Mouse (Mus musculus) intestine, embryonic 16.5 days (tissue): ENCODE measurements at regions not wholly inside any gene's neighbourhood (a gene's known extent, or its start where the extent isn't known, plus 50 kb on each side); places are given as distances from the start of the nearest gene placed in this dataset.

Source experiments
- ATAC-seq: fragments of 200-750 bp; cut with Nextera tagmentation; 2 replicates; pipeline ENCODE4 v1.8.0; 2017; ENCODE audit warnings: moderate TSS enrichment, moderate library complexity
- H3K27ac ChIP-seq: fragments of 300-500 bp; sonication (generic); 2 replicates; pipeline ENCODE4 v1.5.1; 2014; ENCODE audit warnings: mild to moderate bottlenecking, low read length
- H3K27me3 ChIP-seq: fragments of 300-500 bp; sonication (generic); replicated peaks from 2 replicates; pipeline ENCODE4 v1.6.1; 2014; ENCODE audit warnings: low read length, control low read depth, mixed read lengths; ENCODE audit not compliant: control insufficient read depth, insufficient read depth
- H3K36me3 ChIP-seq: fragments of 300-500 bp; sonication (generic); 2 replicates; pipeline ENCODE4 v1.6.1; 2014; ENCODE audit warnings: low read length, control low read depth; ENCODE audit not compliant: control insufficient read depth, insufficient read depth
- H3K4me1 ChIP-seq: fragments of 300-500 bp; sonication (generic); 2 replicates; pipeline ENCODE4 v1.6.1; 2014; ENCODE audit warnings: low read length, control low read depth, mixed read lengths; ENCODE audit not compliant: control insufficient read depth, insufficient read depth
- H3K4me2 ChIP-seq: fragments of 300-500 bp; sonication (generic); 2 replicates; pipeline ENCODE4 v1.6.1; 2014; ENCODE audit warnings: low read depth, low read length, control low read depth
- H3K4me3 ChIP-seq: fragments of 300-500 bp; sonication (generic); 2 replicates; pipeline ENCODE4 v1.5.1; 2014; ENCODE audit warnings: mild to moderate bottlenecking, low read length
- H3K9ac ChIP-seq: fragments of 300-500 bp; sonication (generic); 2 replicates; pipeline ENCODE4 v1.6.1; 2014; ENCODE audit warnings: low read depth, low read length
- H3K9me3 ChIP-seq: fragments of 300-500 bp; sonication (generic); 2 replicates; pipeline ENCODE4 v1.6.1; 2016; ENCODE audit warnings: low read length, control low read depth; ENCODE audit not compliant: control insufficient read depth
- WGBS: fragments of 180-500 bp; shearing (Covaris S2); extraction: QIAGEN DNeasy Blood & Tissue Kit; methylation state at CpG from one replicate; pipeline ENCODE4 v1.1.7; 2014; 5-methylcytosine and 5-hydroxymethylcytosine counted together

DNA sequence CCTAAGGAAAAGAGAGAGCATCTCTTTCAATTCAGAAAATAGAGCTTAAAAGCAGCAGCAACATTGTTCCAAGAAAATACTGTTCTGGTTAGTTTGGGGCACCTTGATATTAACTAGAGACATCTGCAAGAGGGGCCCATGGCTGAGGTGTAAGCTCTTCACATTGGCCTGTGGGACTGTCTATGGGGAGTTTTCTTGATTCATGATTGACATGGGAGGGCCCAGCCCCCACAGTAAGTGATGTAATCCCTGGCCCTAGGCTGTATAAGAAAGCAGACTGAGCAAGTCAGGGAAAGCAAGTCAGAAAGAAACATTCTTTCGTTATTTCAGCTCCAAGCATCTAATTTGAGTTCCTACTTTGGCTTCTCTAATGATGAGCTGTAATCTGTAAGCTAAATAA lies 113.1 kb upstream of the Dcbld2 start:
- WGBS, result 74% methylated on average over 1 of the region's 1 CpGs
- Histone ChIP-seq H3K36me3 (no peaks in the 10 kb centered on the region), H3K4me3 (no peak overlapping the region), H3K27ac (no peak overlapping the region), H3K9me3 (no peaks in the 10 kb centered on the region), H3K4me1 (no peaks in the 10 kb centered on the region), H3K27me3 (no peaks in the 10 kb centered on the region), H3K4me2 (no peak overlapping the region), H3K9ac (no peak overlapping the region)
- no peak for ATAC-seq

DNA sequence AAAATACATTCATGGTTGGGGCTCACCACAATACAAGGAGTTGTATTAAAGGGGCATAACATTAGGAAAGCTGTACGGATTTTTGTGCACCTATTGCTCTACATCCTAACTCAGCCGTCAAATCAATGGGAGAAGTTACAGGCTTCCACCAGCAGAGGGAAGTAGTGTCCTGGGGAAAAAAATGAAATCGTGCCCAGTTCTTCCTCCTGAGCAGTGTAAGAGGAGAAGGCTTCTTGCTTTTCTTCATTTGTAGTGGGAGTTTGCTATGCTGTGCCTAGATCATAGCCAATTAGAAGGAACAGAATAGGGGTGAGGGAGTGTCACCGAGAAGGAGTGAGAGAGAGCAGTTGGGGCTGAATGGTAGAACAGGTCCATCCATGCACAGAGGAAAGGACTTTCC lies 108.7 kb upstream of the Dcbld2 start:
- ATAC-seq, result peak; percentile 58
- H3K27me3 ChIP-seq, result no peaks in the 10 kb centered on the region
- H3K4me3 ChIP-seq, result no peak overlapping the region
- no peaks in the 10 kb centered on the region for H3K9me3 ChIP-seq
- H3K36me3 ChIP-seq, result no peaks in the 10 kb centered on the region
- H3K9ac ChIP-seq, result no peak overlapping the region
- no peak overlapping the region for H3K4me2 ChIP-seq
- H3K4me1 ChIP-seq, result no peaks in the 10 kb centered on the region
- WGBS, result 21% methylated on average over 4 of the region's 4 CpGs
- H3K27ac ChIP-seq, result no peak overlapping the region

GRCm38 (mm10) chr16:58300098-58300497 lies 108.1 kb upstream of the Dcbld2 start:
- no peaks in the 10 kb centered on the region for H3K4me1 ChIP-seq
- 93% methylated on average over 6 of the region's 6 CpGs for WGBS
- H3K9ac ChIP-seq, result no peak overlapping the region
- no peak overlapping the region for H3K4me3 ChIP-seq
- H3K4me2 ChIP-seq, result no peak overlapping the region
- H3K9me3 ChIP-seq, result no peaks in the 10 kb centered on the region
- H3K36me3 ChIP-seq, result no peaks in the 10 kb centered on the region
- H3K27me3 ChIP-seq, result no peaks in the 10 kb centered on the region
- H3K27ac ChIP-seq, result no peak overlapping the region
- ATAC-seq, result no peak

GRCm38 (mm10) chr16:58303555-58303954 lies 104.7 kb upstream of the Dcbld2 start:
- no peaks in the 10 kb centered on the region for H3K9me3 ChIP-seq
- H3K36me3 ChIP-seq, result no peaks in the 10 kb centered on the region
- no peak overlapping the region for H3K4me3 ChIP-seq
- H3K4me2 ChIP-seq, result no peak overlapping the region
- no peak overlapping the region for H3K9ac ChIP-seq
- H3K27me3 ChIP-seq, result no peaks in the 10 kb centered on the region
- no peak for ATAC-seq
- WGBS, result 44% methylated on average over 5 of the region's 5 CpGs
- no peak overlapping the region for H3K27ac ChIP-seq
- H3K4me1 ChIP-seq, result no peaks in the 10 kb centered on the region

GRCm38 (mm10) chr16:58316889-58317455 lies 91.3 kb upstream of the Dcbld2 start:
- 60% methylated on average over 6 of the region's 6 CpGs for WGBS
- Histone ChIP-seq H3K9ac (no peak overlapping the region), H3K4me2 (no peak overlapping the region), H3K27me3 (no peaks in the 10 kb centered on the region), H3K27ac (no peak overlapping the region), H3K4me1 (no peaks in the 10 kb centered on the region), H3K36me3 (no peaks in the 10 kb centered on the region), H3K4me3 (no peak overlapping the region), H3K9me3 (no peaks in the 10 kb centered on the region)
- no peak for ATAC-seq

GRCm38 (mm10) chr16:58331087-58331486 lies 77.2 kb upstream of the Dcbld2 start:
- Histone ChIP-seq H3K36me3 (no peaks in the 10 kb centered on the region), H3K27me3 (no peaks in the 10 kb centered on the region), H3K27ac (no peak overlapping the region), H3K4me2 (no peak overlapping the region), H3K9ac (no peak overlapping the region), H3K9me3 (no peaks in the 10 kb centered on the region), H3K4me1 (no peaks in the 10 kb centered on the region), H3K4me3 (no peak overlapping the region)
- 50% methylated on average over 3 of the region's 3 CpGs for WGBS
- ATAC-seq, result no peak

DNA sequence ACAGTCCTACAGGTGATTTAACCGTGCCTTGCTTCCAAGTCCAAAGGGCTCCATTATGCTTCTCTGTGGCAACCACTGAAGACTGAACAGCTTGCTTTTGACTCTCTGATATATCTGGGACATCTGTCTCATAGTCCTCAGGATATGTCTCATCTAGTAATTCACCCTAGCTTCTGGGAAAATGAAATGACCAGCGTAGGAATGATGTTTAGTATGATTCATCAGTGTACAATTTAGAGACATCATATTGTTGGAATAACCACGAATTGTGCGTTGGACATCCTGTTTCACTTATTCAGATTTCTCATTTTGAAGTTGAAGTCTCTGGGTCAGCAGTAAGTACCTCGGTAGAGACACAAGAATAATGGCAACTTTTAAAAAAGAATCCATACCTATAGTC lies 64.3 kb upstream of the Dcbld2 start:
- no peak for ATAC-seq
- 86% methylated on average over 5 of the region's 5 CpGs for WGBS

GRCm38 (mm10) chr16:58349354-58349753 lies 58.9 kb upstream of the Dcbld2 start:
- Histone ChIP-seq H3K36me3 (no peaks in the 10 kb centered on the region), H3K27ac (no peak overlapping the region), H3K9me3 (no peaks in the 10 kb centered on the region), H3K4me2 (no peak overlapping the region), H3K9ac (no peak overlapping the region), H3K27me3 (no peaks in the 10 kb centered on the region), H3K4me3 (no peak overlapping the region), H3K4me1 (no peaks in the 10 kb centered on the region)
- no peak for ATAC-seq
- WGBS, result 40% methylated on average over 5 of the region's 5 CpGs

More for the DNA sequence above, 64.3 kb upstream of the Dcbld2 start:
- H3K4me2 ChIP-seq, result no peak overlapping the region
- no peak overlapping the region for H3K4me3 ChIP-seq
- H3K27ac ChIP-seq, result no peak overlapping the region
- no peaks in the 10 kb centered on the region for H3K36me3 ChIP-seq
- H3K4me1 ChIP-seq, result no peaks in the 10 kb centered on the region
- no peaks in the 10 kb centered on the region for H3K27me3 ChIP-seq
- no peaks in the 10 kb centered on the region for H3K9me3 ChIP-seq
- no peak overlapping the region for H3K9ac ChIP-seq

DNA sequence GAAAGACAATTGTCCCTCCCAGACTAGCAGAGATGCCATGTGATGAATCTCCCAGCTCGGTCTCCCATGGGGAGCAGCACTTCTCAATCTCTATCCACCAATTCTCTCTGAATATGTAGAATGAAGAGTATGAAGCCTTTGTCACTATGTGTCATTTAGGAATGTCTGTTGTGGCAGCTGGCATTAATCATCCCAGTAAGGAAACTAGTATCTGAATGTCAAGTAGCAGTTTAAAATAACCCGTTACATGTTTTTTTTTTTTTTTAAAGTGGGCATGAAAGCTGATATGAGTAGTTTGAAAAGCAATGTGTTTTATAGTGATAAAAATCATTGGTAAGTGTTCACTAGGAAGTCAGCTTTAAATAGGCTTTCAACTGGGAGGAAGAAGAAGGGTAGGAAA lies 58.4 kb upstream of the Dcbld2 start:
- Histone ChIP-seq H3K4me3 (no peak overlapping the region), H3K9ac (no peak overlapping the region), H3K4me2 (no peak overlapping the region), H3K27ac (no peak overlapping the region), H3K36me3 (no peaks in the 10 kb centered on the region), H3K27me3 (no peaks in the 10 kb centered on the region), H3K9me3 (no peaks in the 10 kb centered on the region), H3K4me1 (no peaks in the 10 kb centered on the region)
- 78% methylated on average over 2 of the region's 2 CpGs for WGBS
- no peak for ATAC-seq

GRCm38 (mm10) chr16:58352156-58352555 lies 56.1 kb upstream of the Dcbld2 start:
- H3K36me3 ChIP-seq, result no peaks in the 10 kb centered on the region
- WGBS, result 84% methylated on average over 3 of the region's 3 CpGs
- H3K9ac ChIP-seq, result no peak overlapping the region
- no peak overlapping the region for H3K4me2 ChIP-seq
- no peak overlapping the region for H3K27ac ChIP-seq
- H3K4me3 ChIP-seq, result no peak overlapping the region
- H3K9me3 ChIP-seq, result no peaks in the 10 kb centered on the region
- no peaks in the 10 kb centered on the region for H3K4me1 ChIP-seq
- ATAC-seq, result no peak
- H3K27me3 ChIP-seq, result no peaks in the 10 kb centered on the region
